Mouse (Mus musculus) activated CD4-positive, CD25-positive, alpha-beta regulatory T cell, adult 4 months (primary cell): Measurements from ENCODE around the gene Bad. TPM values are rescaled to one million over a fixed set of nuclear protein-coding genes. Genes with fewer than 3 reads are reported as not detected.

Source experiments
- ATAC-seq: one replicate; pipeline ENCODE4 v1.8.0; 2017
- polyA plus RNA-seq, 2 experiments: library from polyadenylated mRNA; unstranded; fragments of 100-300 nt; shearing (Covaris generic); gene quantifications; one replicate each; pipeline ENCODE4 v1.2.1; 2017

The Bad gene
- polyA plus RNA-seq, 2 experiments from 2014 or later = 42.6 to 60.5 TPM

GRCm38 (mm10) chr19:6915276-6915675 is 26.4 kb upstream of the Bad start:
- no peak for ATAC-seq

- no peak for ATAC-seq
Observed at GRCm38 (mm10) chr19:6916496-6916895, 25.2 kb upstream of the Bad start.

GRCm38 (mm10) chr19:6918321-6918720 is 23.3 kb upstream of the Bad start:
- no peak for ATAC-seq

GRCm38 (mm10) chr19:6919431-6919830 is 22.2 kb upstream of the Bad start:
- no peak for ATAC-seq

GRCm38 (mm10) chr19:6919876-6920740 is 21.6 kb upstream of the Bad start:
- ATAC-seq = no peak

- ATAC-seq = no peak
Observed at GRCm38 (mm10) chr19:6920741-6921636, 20.7 kb upstream of the Bad start.

- ATAC-seq = peak; percentile 93
Observed at GRCm38 (mm10) chr19:6921647-6922567, 19.8 kb upstream of the Bad start, which contains the start of gene Esrra. Gene Esrra (minus strand): TSS chr19:6921813.

- ATAC-seq = no peak
Observed at GRCm38 (mm10) chr19:6922901-6923735, 18.5 kb upstream of the Bad start.

GRCm38 (mm10) chr19:6924461-6925306 is 17.0 kb upstream of the Bad start:
- no peak for ATAC-seq

GRCm38 (mm10) chr19:6925307-6925573 is 16.4 kb upstream of the Bad start, which contains the start of gene Catsperz:
Gene Catsperz (minus strand): TSS chr19:6925380.
- no peak for ATAC-seq

- ATAC-seq = no peak
Observed at GRCm38 (mm10) chr19:6925611-6926329, 15.9 kb upstream of the Bad start.

GRCm38 (mm10) chr19:6926559-6927255 is 15.0 kb upstream of the Bad start:
- no peak for ATAC-seq

- no peak for ATAC-seq
Observed at GRCm38 (mm10) chr19:6928080-6928479, 13.6 kb upstream of the Bad start.

GRCm38 (mm10) chr19:6931002-6931401 is 10.7 kb upstream of the Bad start:
- no peak for ATAC-seq

- no peak for ATAC-seq
Observed at GRCm38 (mm10) chr19:6932018-6932417, 9.6 kb upstream of the Bad start.

- no peak for ATAC-seq
Observed at GRCm38 (mm10) chr19:6933102-6933435, 8.6 kb upstream of the Bad start.

GRCm38 (mm10) chr19:6933436-6934194 is 8.0 kb upstream of the Bad start:
- ATAC-seq = no peak

GRCm38 (mm10) chr19:6934195-6934977 is 7.3 kb upstream of the Bad start, which contains the start of gene Kcnk4:
Gene Kcnk4 (minus strand): TSS chr19:6934515.
- ATAC-seq = no peak
